Mouse (Mus musculus) left cerebral cortex, adult 2 months (tissue): ENCODE measurements around the gene Dnm3. TPM values are rescaled to one million over a fixed set of nuclear protein-coding genes. Genes with fewer than 3 reads are reported as not detected.

Source experiments
- DNase-seq, 2 experiments: peaks; one replicate each; pipeline ENCODE4 v3.0.0; 2021 to 2022; ENCODE audit warnings: low spot score in 2 of 2, mixed read lengths in 1 of 2; ENCODE audit errors: extremely low spot score in 1 of 2
- H3K27ac ChIP-seq: fragments of 200-600 bp; 2 replicates; pipeline ENCODE4 v1.8.1; 2022
- H3K4me3 ChIP-seq: fragments of 200-600 bp; 2 replicates; pipeline ENCODE4 v1.8.1; 2022
- CTCF ChIP-seq: fragments of 200-600 bp; IDR thresholded peaks from 2 replicates; pipeline ENCODE4 v1.8.1; 2022; ENCODE audit warnings: antibody characterized with exemption, mild to moderate bottlenecking, moderate library complexity
- intact Hi-C: fragments of 180-260 bp; cut with DNase I; formaldehyde crosslinking; loops from one replicate; pipeline ENCODE4 v1.15.1; 2025
- total RNA-seq, 2 experiments: library from RNA; stranded (reverse); gene quantifications; 2 replicates each; pipeline ENCODE4 v1.2.3; 2021

Gene Dnm3
- total RNA-seq, 2 experiments from 2014 or later: 102 to 103 TPM

- H3K4me3 ChIP-seq: no peak overlapping the region
- TF ChIP-seq CTCF: no peak
- intact Hi-C loops: loop anchor here (10.0 kb wide), 1 partner anchor 112 kb away; no protein-coding TSS in a partner anchor
- no peak overlapping the region for H3K27ac ChIP-seq
- no peak for DNase-seq
These were observed 425.1 kb downstream of the Dnm3 start for GRCm38 (mm10) chr1:162052755-162053154.

- Histone ChIP-seq H3K27ac (no peak overlapping the region), H3K4me3 (no peak overlapping the region)
- intact Hi-C loops: loop anchor here (10.0 kb wide), 1 partner anchor 113 kb away; no protein-coding TSS in a partner anchor
- TF ChIP-seq CTCF: no peak
- no peak for DNase-seq
These were observed 425.7 kb downstream of the Dnm3 start for GRCm38 (mm10) chr1:162052138-162052537.

- intact Hi-C loops: loop anchor here (10.0 kb wide), 1 partner anchor 113 kb away; no protein-coding TSS in a partner anchor
- TF ChIP-seq CTCF: no peak
- no peak for DNase-seq
- H3K4me3 ChIP-seq: no peak overlapping the region
- no peak overlapping the region for H3K27ac ChIP-seq
These were observed 426.1 kb downstream of the Dnm3 start for GRCm38 (mm10) chr1:162051710-162052109.

GRCm38 (mm10) chr1:162047673-162048072 lies 430.2 kb downstream of the Dnm3 start:
- intact Hi-C loops: no loop called here
- DNase-seq: peak; percentile 16 to 25
- Histone ChIP-seq H3K27ac (no peak overlapping the region), H3K4me3 (no peak overlapping the region)
- TF ChIP-seq CTCF: peak; percentile 15

GRCm38 (mm10) chr1:162043788-162044717 lies 433.8 kb downstream of the Dnm3 start:
- no peak overlapping the region for H3K4me3 ChIP-seq
- TF ChIP-seq CTCF: no peak
- DNase-seq: no peak
- no peak overlapping the region for H3K27ac ChIP-seq
- intact Hi-C loops: no loop called here

- Histone ChIP-seq H3K4me3 (no peak overlapping the region), H3K27ac (no peak overlapping the region)
- no peak for TF ChIP-seq CTCF
- DNase-seq: no peak
- intact Hi-C loops: no loop called here
These were observed 434.6 kb downstream of the Dnm3 start for GRCm38 (mm10) chr1:162043216-162043615.

GRCm38 (mm10) chr1:162042384-162042783 lies 435.4 kb downstream of the Dnm3 start:
- no peak for TF ChIP-seq CTCF
- DNase-seq: no peak
- intact Hi-C loops: no loop called here

GRCm38 (mm10) chr1:162040490-162041274 lies 437.2 kb downstream of the Dnm3 start:
- intact Hi-C loops: no loop called here
- TF ChIP-seq CTCF: no peak

More at GRCm38 (mm10) chr1:162042384-162042783, 435.4 kb downstream of the Dnm3 start:
- no peak overlapping the region for H3K27ac ChIP-seq
- H3K4me3 ChIP-seq: no peak overlapping the region

GRCm38 (mm10) chr1:162039808-162040207 lies 438.0 kb downstream of the Dnm3 start:
- TF ChIP-seq CTCF: no peak
- DNase-seq: no peak
- H3K27ac ChIP-seq: no peak overlapping the region

More at GRCm38 (mm10) chr1:162040490-162041274, 437.2 kb downstream of the Dnm3 start:
- DNase-seq: no peak
- no peak overlapping the region for H3K4me3 ChIP-seq
- no peak overlapping the region for H3K27ac ChIP-seq

GRCm38 (mm10) chr1:162039011-162039595 lies 438.7 kb downstream of the Dnm3 start:
- no peak overlapping the region for H3K4me3 ChIP-seq
- TF ChIP-seq CTCF: no peak
- DNase-seq: no peak
- intact Hi-C loops: no loop called here
- H3K27ac ChIP-seq: no peak overlapping the region

More at GRCm38 (mm10) chr1:162039808-162040207, 438.0 kb downstream of the Dnm3 start:
- intact Hi-C loops: no loop called here
- no peak overlapping the region for H3K4me3 ChIP-seq

- DNase-seq: no peak
- H3K4me3 ChIP-seq: no peak overlapping the region
- no peak overlapping the region for H3K27ac ChIP-seq
These were observed 439.4 kb downstream of the Dnm3 start for GRCm38 (mm10) chr1:162038431-162038830.

GRCm38 (mm10) chr1:162037968-162038421 lies 439.8 kb downstream of the Dnm3 start:
- TF ChIP-seq CTCF: no peak
- intact Hi-C loops: no loop called here
- Histone ChIP-seq H3K4me3 (no peak overlapping the region), H3K27ac (no peak overlapping the region)
- DNase-seq: peak; percentile 24 to 26

More at GRCm38 (mm10) chr1:162038431-162038830, 439.4 kb downstream of the Dnm3 start:
- intact Hi-C loops: no loop called here
- no peak for TF ChIP-seq CTCF
